In genomic region chr13:112251433-112251832, GRCm38 (mm10) we compare ENCODE assay signal across 25 mouse cellular contexts. TPM values are rescaled to one million over a fixed set of nuclear protein-coding genes. Genes with fewer than 3 reads are reported as not detected.
DNase-seq lines count a peak whose midpoint lies in the region; ATAC-seq and TF ChIP-seq lines count a peak whose summit lies in the region.
"Had no signal": no experiment of that assay in that cellular context is flagged by ENCODE, and none has a peak within 500 bp of the region (broad histone marks: within the 10 kb centered on the region; RNA-seq: fewer than 3 reads in every experiment).

No protein-coding gene starts in this region.

- TF ChIP-seq POLR2A in lung, adult 2 months (IDR thresholded peaks at IDR 0.05; ENCODE audit: borderline replicate concordance, extremely low read depth, low read depth, low read length): no peak
- no peak for TF ChIP-seq POLR2A in embryonic fibroblast, embryonic 13.5 days (IDR thresholded peaks at IDR 0.05; ENCODE audit: low read depth, low read length)

- no peak overlapping the region for H3K4me2 ChIP-seq in lung, embryonic 16.5 days (ENCODE audit: low read depth, low read length)
- no peak overlapping the region for H3K4me2 ChIP-seq in stomach, postnatal 0 days (replicated peaks; ENCODE audit: low read depth)
- H3K4me2 ChIP-seq: embryonic facial prominence, embryonic 13.5 days; forebrain, embryonic 12.5 days; heart, embryonic 11.5 days; hindbrain, embryonic 14.5 days; limb, embryonic 13.5 days; liver, embryonic 11.5 days; midbrain, embryonic 13.5 days had no signal

- peaks cover 32% of the 10 kb centered on the region for H3K4me1 ChIP-seq in lung, embryonic 16.5 days (replicated peaks; ENCODE audit: control insufficient read depth, insufficient read depth, low read length)
- H3K4me1 ChIP-seq in lung, adult 2 months (ENCODE audit: control insufficient read depth, insufficient read depth, low read length): no peaks in the 10 kb centered on the region; the same call in 1 of the 2 replicates
- peaks cover 6% of the 10 kb centered on the region; the same call in 1 of the 2 replicates for H3K4me1 ChIP-seq in embryonic fibroblast, embryonic 13.5 days (ENCODE audit: control insufficient read depth, insufficient read depth, low read length)
- no peaks in the 10 kb centered on the region for H3K4me1 ChIP-seq in stomach, postnatal 0 days (replicated peaks; ENCODE audit: control insufficient read depth, insufficient read depth)

- peak; percentile 34 for DNase-seq in adrenal gland, postnatal 14 days
- no peak for DNase-seq in adrenal gland, adult 8-10 months
- no peak for DNase-seq in lung, adult 2 months
- no peak for DNase-seq in layer of hippocampus, adult 9-11 months
- no peak for DNase-seq in stomach, postnatal 0 days (ENCODE audit: low spot score)
- DNase-seq: cerebellum, adult 11-12 months; cerebellum, adult 9-11 months; gastrocnemius, postnatal 10 days; kidney, adult 9 months; kidney, postnatal 10 days had no signal

- H3K4me3 ChIP-seq in lung, embryonic 16.5 days (ENCODE audit: low read length): no peak overlapping the region
- H3K4me3 ChIP-seq in lung, adult 2 months (replicated peaks; ENCODE audit: extremely low read depth, low read depth, low read length): no peak overlapping the region
- H3K4me3 ChIP-seq in embryonic fibroblast, embryonic 13.5 days (ENCODE audit: insufficient read depth, low read length): no peak overlapping the region
- H3K4me3 ChIP-seq in stomach, postnatal 0 days (ENCODE audit: low read depth, low read length): no peak overlapping the region
- H3K4me3 ChIP-seq: embryonic facial prominence, embryonic 13.5 days; erythroblast, embryonic 14.5 days; forebrain, embryonic 12.5 days; limb, embryonic 13.5 days; midbrain, embryonic 13.5 days had no signal

- TF ChIP-seq EP300 in stomach, postnatal 0 days (optimal IDR thresholded peaks at IDR 0.05): no peak

- ATAC-seq in lung, embryonic 16.5 days (ENCODE audit: low read depth): no peak
- ATAC-seq in stomach, postnatal 0 days (ENCODE audit: low FRiP score, low TSS enrichment): no peak
- ATAC-seq: activated CD4-positive, CD25-positive, alpha-beta regulatory T cell, adult 4 months; intestine, postnatal 0 days; midbrain, embryonic 13.5 days had no signal

- TF ChIP-seq CTCF in lung, adult 2 months (IDR thresholded peaks at IDR 0.05; ENCODE audit: insufficient read depth, low read length): no peak
- TF ChIP-seq CTCF in embryonic fibroblast, embryonic 13.5 days (IDR thresholded peaks at IDR 0.05; ENCODE audit: borderline replicate concordance, insufficient read depth, low read length): no peak
- no peak for TF ChIP-seq CTCF in stomach, postnatal 0 days (IDR thresholded peaks at IDR 0.05; ENCODE audit: low read depth)

- no peaks in the 10 kb centered on the region for H3K36me3 ChIP-seq in lung, embryonic 16.5 days (ENCODE audit: control insufficient read depth, insufficient read depth, low read length)
- no peaks in the 10 kb centered on the region for H3K36me3 ChIP-seq in stomach, postnatal 0 days (ENCODE audit: control insufficient read depth, insufficient read depth, low read length)
- H3K36me3 ChIP-seq: forebrain, embryonic 12.5 days; limb, embryonic 13.5 days; midbrain, embryonic 13.5 days had no signal

- WGBS in lung, embryonic 16.5 days: 58% methylated on average over 2 of the region's 2 CpGs
- WGBS in lung, adult 2 months: 61% methylated on average over 2 of the region's 2 CpGs
- 66% methylated on average over 2 of the region's 2 CpGs for WGBS in stomach, postnatal 0 days

- H3K27ac ChIP-seq in lung, embryonic 16.5 days (ENCODE audit: low read length): peak overlapping the region; percentile 50
- peak overlapping the region; percentile 35; the same call in 1 of the 2 replicates for H3K27ac ChIP-seq in embryonic fibroblast, embryonic 13.5 days (ENCODE audit: insufficient read depth, low read length)
- no peak overlapping the region for H3K27ac ChIP-seq in stomach, postnatal 0 days (replicated peaks)
- H3K27ac ChIP-seq: embryonic facial prominence, embryonic 13.5 days; forebrain, embryonic 12.5 days; hindbrain, embryonic 14.5 days; limb, embryonic 13.5 days; midbrain, embryonic 13.5 days had no signal

- H3K27me3 ChIP-seq in lung, embryonic 16.5 days (ENCODE audit: control insufficient read depth, insufficient read depth, low read depth, low read length): no peaks in the 10 kb centered on the region
- H3K27me3 ChIP-seq in stomach, postnatal 0 days (ENCODE audit: control insufficient read depth, insufficient read depth, low read length): no peaks in the 10 kb centered on the region
- H3K27me3 ChIP-seq: embryonic facial prominence, embryonic 13.5 days; forebrain, embryonic 12.5 days; limb, embryonic 13.5 days; midbrain, embryonic 13.5 days had no signal

- H3K9me3 ChIP-seq in lung, embryonic 16.5 days (ENCODE audit: control insufficient read depth, low read length): peaks cover 7% of the 10 kb centered on the region
- no peaks in the 10 kb centered on the region for H3K9me3 ChIP-seq in stomach, postnatal 0 days (ENCODE audit: control insufficient read depth, low read length)

- H3K9ac ChIP-seq in lung, embryonic 16.5 days (ENCODE audit: low read length): no peak overlapping the region
- H3K9ac ChIP-seq in stomach, postnatal 0 days (ENCODE audit: low read length): no peak overlapping the region
- H3K9ac ChIP-seq: embryonic facial prominence, embryonic 13.5 days; forebrain, embryonic 12.5 days; hindbrain, embryonic 14.5 days; limb, embryonic 13.5 days; midbrain, embryonic 13.5 days had no signal

RNA-seq across cellular contexts. Expression of gene Ankrd55, which starts 36.8 kb away (rescaled TPM):
- 3.8 and 4.4 TPM in 2 replicates for total RNA-seq in adrenal gland, postnatal 14 days (2021)
- 1 to 10 TPM; 2.0 to 4.1 (median 2.9) TPM for total RNA-seq in adrenal gland, adult 8-10 months (2022)
- polyA plus RNA-seq in lung, embryonic 16.5 days (2015; fragmentation: Nextera tagmentation; extraction: Ambion mirVana): 0.08 TPM in 1 of 2 replicates, not detected in the other
- 0.07 and 0.15 TPM in 2 replicates for polyA plus RNA-seq in lung, adult 2 months (2012; rRNA removed)
- 0.74 and 1.9 TPM in 2 replicates for polyA plus RNA-seq in embryonic fibroblast, embryonic 13.5 days (2011; ENCODE audit: insufficient read length, low read depth, missing spikeins)
- 0.08 and 0.33 TPM in 2 replicates for polyA plus RNA-seq in stomach, postnatal 0 days (2015; fragmentation: Nextera tagmentation; extraction: Ambion mirVana)
- total RNA-seq: common myeloid progenitor, adult 5-6 weeks; gastrocnemius, postnatal 10 days; heart, postnatal 4 days; megakaryocyte-erythroid progenitor cell, adult 5-6 weeks had no signal
- polyA plus RNA-seq: erythroblast, embryonic 14.5 days had no signal
